Mouse (Mus musculus) liver, embryonic 14.5 days (tissue): Measurements from ENCODE around the gene Notch2.

Source experiments
- CTCF ChIP-seq: IDR thresholded peaks from 2 replicates; pipeline ENCODE4 v1.5.1; 2016; ENCODE audit warnings: antibody characterized with exemption, low read depth, control low read depth
- EP300 ChIP-seq: IDR thresholded peaks from 2 replicates; pipeline ENCODE4 v1.6.1; 2016; ENCODE audit warnings: antibody characterized with exemption, low read depth

- TF ChIP-seq CTCF (no peak), EP300 (no peak)
Measured at GRCm38 (mm10) chr3:98106590-98107313, 93.4 kb downstream of the Notch2 start.
